Mouse (Mus musculus) liver, embryonic 11.5 days (tissue): ENCODE results near the gene Fndc7. TPM values are rescaled to one million over a fixed set of nuclear protein-coding genes. Genes with fewer than 3 reads are reported as not detected.

Experiments used
- ATAC-seq: fragments of 200-750 bp; cut with Nextera tagmentation; replicated peaks from 2 replicates; pipeline ENCODE4 v1.8.0; 2017; ENCODE audit warnings: moderate number of reproducible peaks, mild to moderate bottlenecking, moderate TSS enrichment, moderate library complexity; ENCODE audit not compliant: low FRiP score
- DNase-seq: peaks from one replicate; pipeline ENCODE4 v3.0.0-alpha.2; 2017; ENCODE audit warnings: low spot score
- H3K27ac ChIP-seq: fragments of 300-500 bp; sonication (generic); 2 replicates; pipeline ENCODE4 v1.5.1; 2014; ENCODE audit warnings: mild to moderate bottlenecking, low read depth, low read length, control low read depth
- H3K27me3 ChIP-seq: fragments of 300-500 bp; sonication (generic); replicated peaks from 2 replicates; pipeline ENCODE4 v1.6.1; 2014; ENCODE audit warnings: low read length, mixed read lengths; ENCODE audit not compliant: control insufficient read depth, insufficient read depth
- H3K36me3 ChIP-seq: fragments of 300-500 bp; sonication (generic); 2 replicates; pipeline ENCODE4 v1.6.1; 2014; ENCODE audit warnings: mild to moderate bottlenecking, low read length, moderate library complexity, mixed read lengths; ENCODE audit not compliant: control insufficient read depth, insufficient read depth
- H3K4me1 ChIP-seq: fragments of 300-500 bp; sonication (generic); replicated peaks from 2 replicates; pipeline ENCODE4 v1.6.1; 2014; ENCODE audit warnings: low read length, mixed read lengths; ENCODE audit not compliant: control insufficient read depth, insufficient read depth
- H3K4me2 ChIP-seq: fragments of 300-500 bp; sonication (generic); 2 replicates; pipeline ENCODE4 v1.6.1; 2014; ENCODE audit warnings: mild to moderate bottlenecking, control low read depth, moderate library complexity
- H3K4me3 ChIP-seq: fragments of 300-500 bp; sonication (generic); 2 replicates; pipeline ENCODE4 v1.5.1; 2014; ENCODE audit warnings: low read depth, low read length, control low read depth
- H3K9ac ChIP-seq: fragments of 300-500 bp; sonication (generic); 2 replicates; pipeline ENCODE4 v1.6.1; 2014; ENCODE audit warnings: low read depth, low read length, control low read depth
- H3K9me3 ChIP-seq: fragments of 300-500 bp; sonication (generic); 2 replicates; pipeline ENCODE4 v1.6.1; 2016; ENCODE audit warnings: low read length, inconsistent platforms, mixed read lengths; ENCODE audit not compliant: control insufficient read depth
- WGBS: fragments of 180-500 bp; shearing (Covaris S2); extraction: QIAGEN DNeasy Blood & Tissue Kit; methylation state at CpG from one replicate; pipeline ENCODE4 v1.1.7; 2014; 5-methylcytosine and 5-hydroxymethylcytosine counted together
- polyA plus RNA-seq: library from polyadenylated mRNA; unstranded; fragments of >200 nt; fragmentation: Nextera tagmentation; extraction: Ambion mirVana; gene quantifications from 2 replicates; pipeline ENCODE4 v1.2.1, GENCODE M21; 2014

The Fndc7 gene
- polyA plus RNA-seq, 1 experiment from 2014 or later, result not detected

DNA sequence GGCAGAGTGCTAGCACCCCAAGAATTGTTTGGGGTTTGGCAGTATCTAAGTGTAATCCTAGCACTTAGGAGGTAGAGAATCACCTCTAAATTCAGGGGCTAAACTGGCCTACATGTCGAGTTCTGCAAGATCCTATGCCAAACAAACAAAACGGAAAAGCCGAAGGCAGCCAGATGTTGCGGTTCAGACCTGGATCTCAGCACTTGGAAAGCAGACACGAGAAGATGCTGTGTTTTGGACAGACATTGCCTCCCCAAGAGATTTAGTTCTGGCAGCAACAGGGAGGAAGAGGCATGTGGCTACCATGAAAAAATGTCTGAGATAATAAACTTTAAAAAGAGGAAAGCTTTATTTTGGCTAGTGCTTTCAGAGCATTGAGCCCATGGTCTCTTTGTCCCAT is 10.9 kb upstream of the Fndc7 start:
- H3K9ac ChIP-seq, result no peak overlapping the region
- WGBS, result 80% methylated on average over 5 of the region's 5 CpGs
- peaks cover 27% of the 10 kb centered on the region for H3K36me3 ChIP-seq
- no peaks in the 10 kb centered on the region for H3K4me1 ChIP-seq
- H3K4me3 ChIP-seq, result no peak overlapping the region
- ATAC-seq (no peak), DNase-seq (no peak)
- no peak overlapping the region for H3K27ac ChIP-seq
- H3K9me3 ChIP-seq, result no peaks in the 10 kb centered on the region
- no peaks in the 10 kb centered on the region for H3K27me3 ChIP-seq
- no peak overlapping the region for H3K4me2 ChIP-seq

DNA sequence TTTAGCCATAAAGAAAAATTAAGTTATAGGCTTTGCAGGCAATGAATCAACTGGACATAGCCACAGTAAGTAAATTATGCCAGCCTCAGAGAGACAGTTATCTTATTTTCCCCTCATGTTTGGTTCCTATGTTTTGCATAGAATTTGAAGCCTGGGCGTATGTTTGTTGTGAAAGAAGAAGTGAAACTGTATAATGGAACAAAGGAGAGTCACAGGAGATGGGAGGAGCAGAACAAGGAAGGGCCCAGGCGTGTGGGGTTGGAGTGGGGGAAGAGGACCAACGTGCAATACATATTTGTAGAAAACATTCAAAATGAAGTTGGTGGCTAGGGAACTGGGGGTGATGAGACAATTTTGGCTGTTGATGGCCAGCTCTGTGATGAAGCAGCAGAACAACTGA is 10.3 kb upstream of the Fndc7 start:
- no peak overlapping the region for H3K4me2 ChIP-seq
- H3K9me3 ChIP-seq, result no peaks in the 10 kb centered on the region
- DNase-seq (no peak), ATAC-seq (no peak)
- no peak overlapping the region for H3K4me3 ChIP-seq
- WGBS, result 79% methylated on average over 3 of the region's 3 CpGs
- peaks cover 23% of the 10 kb centered on the region for H3K36me3 ChIP-seq
- H3K27ac ChIP-seq, result no peak overlapping the region
- H3K9ac ChIP-seq, result no peak overlapping the region
- H3K4me1 ChIP-seq, result no peaks in the 10 kb centered on the region
- H3K27me3 ChIP-seq, result no peaks in the 10 kb centered on the region

DNA sequence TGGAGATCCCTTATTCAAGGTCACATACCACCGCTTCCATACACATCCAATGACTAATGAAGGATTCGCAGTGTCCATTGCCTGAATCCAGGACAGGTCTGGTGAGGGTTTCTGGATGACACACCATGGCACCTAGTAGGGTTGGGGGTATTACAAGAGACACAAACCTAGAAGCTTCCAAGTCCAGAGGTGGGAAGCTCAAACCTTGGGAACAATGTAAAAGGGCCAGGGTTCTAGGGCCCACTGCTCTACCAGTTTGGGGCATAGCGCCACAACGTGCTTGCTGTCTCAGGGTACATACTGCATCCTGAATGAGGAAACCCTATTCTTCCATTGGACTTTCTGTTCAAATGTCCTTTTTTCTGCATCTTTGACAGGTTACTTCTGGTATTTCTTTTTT is 8.8 kb upstream of the Fndc7 start:
- WGBS, result 95% methylated on average over 4 of the region's 4 CpGs
- no peaks in the 10 kb centered on the region for H3K27me3 ChIP-seq

DNA sequence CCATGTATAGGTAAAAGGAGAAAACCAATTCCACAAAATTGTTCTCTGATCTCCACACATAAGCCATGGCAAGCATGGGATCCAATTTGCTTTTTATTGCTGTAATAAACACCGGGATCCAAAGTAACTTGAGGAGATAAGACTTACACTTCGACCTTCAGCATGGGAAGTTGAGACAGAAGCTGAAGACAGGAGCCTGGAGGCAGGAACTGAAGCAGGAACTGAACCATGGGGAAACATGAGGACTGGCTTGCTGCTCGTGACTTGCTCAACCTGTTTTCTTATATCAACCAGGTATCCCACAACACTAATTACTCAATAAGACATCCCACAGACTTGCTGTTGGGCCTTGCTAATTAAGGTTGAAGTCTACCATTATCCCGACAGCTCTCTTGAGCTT is 3.1 kb upstream of the Fndc7 start:
- no peak overlapping the region for H3K4me3 ChIP-seq
- no peak overlapping the region for H3K27ac ChIP-seq
- ATAC-seq (no peak), DNase-seq (no peak)
- H3K9ac ChIP-seq, result no peak overlapping the region
- WGBS, result 57% methylated on average over 4 of the region's 4 CpGs
- no peaks in the 10 kb centered on the region for H3K27me3 ChIP-seq
- H3K9me3 ChIP-seq, result no peaks in the 10 kb centered on the region
- H3K36me3 ChIP-seq, result no peaks in the 10 kb centered on the region
- no peak overlapping the region for H3K4me2 ChIP-seq
- H3K4me1 ChIP-seq, result no peaks in the 10 kb centered on the region

More for the DNA sequence above, 8.8 kb upstream of the Fndc7 start:
- no peak overlapping the region for H3K27ac ChIP-seq
- ATAC-seq (no peak), DNase-seq (no peak)
- no peak overlapping the region for H3K4me2 ChIP-seq
- H3K9me3 ChIP-seq, result no peaks in the 10 kb centered on the region
- H3K4me3 ChIP-seq, result no peak overlapping the region
- peaks cover 9% of the 10 kb centered on the region; the same call in 1 of the 2 replicates for H3K36me3 ChIP-seq
- H3K9ac ChIP-seq, result no peak overlapping the region
- no peaks in the 10 kb centered on the region for H3K4me1 ChIP-seq

- H3K4me2 ChIP-seq, result no peak overlapping the region
- no peaks in the 10 kb centered on the region for H3K27me3 ChIP-seq
- no peak overlapping the region for H3K27ac ChIP-seq
- H3K36me3 ChIP-seq, result no peaks in the 10 kb centered on the region
- ATAC-seq, result no peak
- H3K4me3 ChIP-seq, result no peak overlapping the region
- H3K9me3 ChIP-seq, result no peaks in the 10 kb centered on the region
- no peak for DNase-seq
- H3K9ac ChIP-seq, result no peak overlapping the region
- 88% methylated on average over 1 of the region's 1 CpGs for WGBS
- no peaks in the 10 kb centered on the region for H3K4me1 ChIP-seq
Measured at GRCm38 (mm10) chr3:108892080-108892479, 2.3 kb upstream of the Fndc7 start.

DNA sequence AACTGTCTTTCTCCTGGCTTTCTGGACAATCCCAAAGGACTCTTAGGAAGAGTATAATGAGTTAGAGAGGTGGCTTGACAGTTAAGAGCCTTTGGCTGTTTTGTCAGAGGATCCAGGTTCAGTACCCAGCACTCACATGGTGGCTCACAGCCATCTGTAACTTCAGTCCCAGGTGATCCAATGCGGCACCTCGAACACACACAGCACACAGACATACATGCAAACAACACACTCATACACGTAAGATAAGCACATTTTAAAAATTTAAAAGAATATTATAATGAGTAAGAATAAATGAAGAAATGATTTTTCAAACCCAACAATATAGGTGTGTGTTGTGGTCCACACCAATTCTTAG is 2.2 kb downstream of the Fndc7 start:
- Histone ChIP-seq H3K27ac (no peak overlapping the region), H3K9me3 (no peaks in the 10 kb centered on the region), H3K9ac (no peak overlapping the region), H3K27me3 (no peaks in the 10 kb centered on the region), H3K4me1 (peaks cover 8% of the 10 kb centered on the region), H3K36me3 (no peaks in the 10 kb centered on the region), H3K4me3 (no peak overlapping the region), H3K4me2 (no peak overlapping the region)
- WGBS, result 90% methylated on average over 3 of the region's 3 CpGs
- no peak for DNase-seq
- ATAC-seq, result no peak

DNA sequence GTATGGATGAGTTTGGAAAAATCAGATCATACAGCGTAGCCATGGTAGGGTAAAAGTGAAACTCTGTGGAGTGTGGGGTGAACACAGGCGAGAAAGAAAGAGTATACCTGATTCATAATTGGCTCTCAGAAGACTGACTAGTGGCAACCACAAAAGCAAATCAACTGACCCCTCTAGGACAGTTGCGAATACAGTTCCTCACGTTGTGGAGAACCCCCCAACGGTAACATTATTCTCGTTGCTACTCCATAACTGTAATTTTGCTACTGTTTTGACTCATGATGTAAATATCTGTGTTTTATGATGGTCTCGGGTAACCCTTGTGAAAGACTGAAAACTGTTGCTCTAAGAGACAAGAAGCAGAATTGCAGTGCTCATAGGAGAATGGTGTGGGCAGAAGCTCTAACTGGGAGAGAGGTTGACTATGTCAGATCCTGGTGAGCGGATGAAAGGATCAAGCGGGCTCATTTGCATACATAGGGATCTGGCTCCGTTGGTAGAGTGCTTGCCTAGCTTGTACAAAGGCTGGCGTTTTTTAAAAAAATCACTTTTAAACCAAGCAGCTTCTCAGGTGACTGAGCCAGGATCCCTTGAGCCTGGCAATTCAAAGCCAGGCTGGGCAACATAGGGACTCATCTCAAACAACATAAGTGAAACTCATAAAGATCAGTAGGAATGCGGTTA is 2.7 kb downstream of the Fndc7 start:
- WGBS, result 61% methylated on average over 12 of the region's 12 CpGs
- Histone ChIP-seq H3K36me3 (no peaks in the 10 kb centered on the region), H3K9me3 (no peaks in the 10 kb centered on the region), H3K9ac (no peak overlapping the region), H3K4me2 (no peak overlapping the region), H3K4me3 (no peak overlapping the region), H3K27me3 (no peaks in the 10 kb centered on the region), H3K27ac (no peak overlapping the region), H3K4me1 (peaks cover 8% of the 10 kb centered on the region)
- DNase-seq, result no peak
- ATAC-seq, result no peak

DNA sequence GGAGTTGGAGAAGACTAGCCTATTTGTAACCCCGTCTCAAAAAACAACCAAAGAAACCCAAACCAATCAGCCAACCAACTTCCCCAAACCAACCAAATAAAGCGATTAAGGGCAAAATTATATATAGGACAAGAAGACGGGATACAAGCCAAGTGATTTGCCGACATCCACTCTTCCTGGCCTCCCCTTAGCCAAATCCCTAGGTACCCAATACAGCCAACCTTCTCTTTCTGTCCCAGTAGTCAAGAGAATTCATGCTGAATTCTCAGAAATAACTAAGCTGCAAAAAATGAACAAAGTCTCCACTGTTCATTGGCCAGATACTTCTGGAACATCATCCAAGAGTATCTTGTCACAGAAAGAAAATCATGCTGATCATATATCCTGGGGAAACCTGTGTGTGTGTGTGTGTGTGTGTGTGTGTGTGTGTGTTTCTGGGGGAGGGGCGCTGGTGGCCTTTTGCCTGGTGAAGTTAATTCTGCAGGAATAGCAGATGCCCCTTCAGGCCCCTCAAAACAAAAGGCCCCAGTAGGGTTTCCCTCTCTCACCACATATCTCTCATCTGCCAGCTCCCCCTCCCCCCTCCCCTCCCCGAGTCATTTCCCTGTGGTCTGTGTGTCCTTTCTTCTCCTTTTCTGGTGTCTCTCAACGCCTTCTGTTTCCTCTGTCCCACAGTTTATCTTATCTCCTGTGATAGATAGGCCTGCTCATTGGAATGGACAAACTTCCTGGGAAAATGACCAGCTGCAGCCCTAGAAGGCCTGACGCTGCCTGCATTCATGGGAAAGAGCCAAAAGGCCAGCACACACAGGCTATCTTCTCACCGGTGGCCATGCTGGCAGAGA is 3.9 kb downstream of the Fndc7 start:
- no peaks in the 10 kb centered on the region for H3K9me3 ChIP-seq
- H3K4me2 ChIP-seq, result peak overlapping the region; percentile 33; the same call in 1 of the 2 replicates
- peak overlapping the region; percentile 35; the same call in 1 of the 2 replicates for H3K27ac ChIP-seq
- H3K4me3 ChIP-seq, result no peak overlapping the region
- no peaks in the 10 kb centered on the region for H3K36me3 ChIP-seq
- H3K4me1 ChIP-seq, result peaks cover 10% of the 10 kb centered on the region
- WGBS, result 32% methylated on average over 9 of the region's 9 CpGs
- DNase-seq (peak; percentile 50), ATAC-seq (peak; percentile 78)
- no peak overlapping the region for H3K9ac ChIP-seq
- no peaks in the 10 kb centered on the region for H3K27me3 ChIP-seq
